Mouse (Mus musculus) embryo, embryonic 10 days (tissue): Measurements from ENCODE around the gene Aagab.

Experiments used
- DNase-seq: peaks from one replicate; pipeline ENCODE4 v3.0.0-alpha.2; 2015; ENCODE audit warnings: low spot score

Gene Aagab

GRCm38 (mm10) chr9:63647581-63648519 is 45.4 kb downstream of the Aagab start:
- DNase-seq: no peak

- DNase-seq: no peak
Observed at GRCm38 (mm10) chr9:63648520-63648918, 46.1 kb downstream of the Aagab start.

- peak; percentile 39 for DNase-seq
Observed at GRCm38 (mm10) chr9:63649841-63650545, 47.5 kb downstream of the Aagab start.

GRCm38 (mm10) chr9:63650905-63651304 is 48.4 kb downstream of the Aagab start:
- no peak for DNase-seq

GRCm38 (mm10) chr9:63651594-63651993 is 49.1 kb downstream of the Aagab start:
- DNase-seq: no peak

GRCm38 (mm10) chr9:63653666-63654065 is 51.2 kb downstream of the Aagab start:
- DNase-seq: no peak

- DNase-seq: no peak
Observed at GRCm38 (mm10) chr9:63654575-63654974, 52.1 kb downstream of the Aagab start.

GRCm38 (mm10) chr9:63655092-63655491 is 52.6 kb downstream of the Aagab start:
- peak; percentile 25 for DNase-seq

GRCm38 (mm10) chr9:63657167-63657566 is 54.7 kb downstream of the Aagab start:
- no peak for DNase-seq

GRCm38 (mm10) chr9:63658436-63658835 is 56.0 kb downstream of the Aagab start:
- DNase-seq: no peak

GRCm38 (mm10) chr9:63658970-63659371 is 56.5 kb downstream of the Aagab start:
- no peak for DNase-seq

GRCm38 (mm10) chr9:63660061-63660460 is 57.6 kb downstream of the Aagab start:
- DNase-seq: no peak

- no peak for DNase-seq
Observed at GRCm38 (mm10) chr9:63660691-63661090, 58.2 kb downstream of the Aagab start.

GRCm38 (mm10) chr9:63662759-63663158 is 60.3 kb downstream of the Aagab start:
- no peak for DNase-seq

GRCm38 (mm10) chr9:63663222-63663621 is 60.8 kb downstream of the Aagab start:
- DNase-seq: peak; percentile 20

GRCm38 (mm10) chr9:63664300-63664745 is 61.9 kb downstream of the Aagab start:
- DNase-seq: no peak

GRCm38 (mm10) chr9:63664792-63665646 is 62.6 kb downstream of the Aagab start:
- DNase-seq: peak; percentile 49

GRCm38 (mm10) chr9:63666612-63667372 is 64.3 kb downstream of the Aagab start:
- peak; percentile 24 for DNase-seq

GRCm38 (mm10) chr9:63667373-63667724 is 64.9 kb downstream of the Aagab start:
- no peak for DNase-seq

GRCm38 (mm10) chr9:63668621-63669020 is 66.2 kb downstream of the Aagab start:
- peak; percentile 52 for DNase-seq

GRCm38 (mm10) chr9:63669816-63670215 is 67.4 kb downstream of the Aagab start:
- no peak for DNase-seq
